Mouse (Mus musculus) liver, embryonic 16.5 days (tissue): ENCODE measurements around the gene Ankrd13c. TPM values are rescaled to one million over a fixed set of nuclear protein-coding genes. Genes with fewer than 3 reads are reported as not detected.
"Not testable (repeated sequence)": the region's sequence is repeated elsewhere in the genome, so short reads cannot be mapped to it uniquely, and the experiment has no call there.

Experiments used
- ATAC-seq: fragments of 200-750 bp; cut with Nextera tagmentation; 2 replicates; pipeline ENCODE4 v1.8.0; 2017; ENCODE audit warnings: low read depth, mild to moderate bottlenecking, moderate number of reproducible peaks, moderate library complexity
- H3K27ac ChIP-seq: fragments of 300-500 bp; sonication (generic); 2 replicates; pipeline ENCODE4 v1.5.1; 2014; ENCODE audit warnings: mild to moderate bottlenecking, low read length
- H3K27me3 ChIP-seq: fragments of 300-500 bp; sonication (generic); 2 replicates; pipeline ENCODE4 v1.6.1; 2014; ENCODE audit warnings: low read depth, low read length, mixed read lengths; ENCODE audit not compliant: control insufficient read depth, insufficient read depth
- H3K36me3 ChIP-seq: fragments of 300-500 bp; sonication (generic); 2 replicates; pipeline ENCODE4 v1.6.1; 2014; ENCODE audit warnings: mild to moderate bottlenecking; ENCODE audit not compliant: control insufficient read depth, insufficient read depth
- H3K4me1 ChIP-seq: fragments of 300-500 bp; sonication (generic); 2 replicates; pipeline ENCODE4 v1.6.1; 2014; ENCODE audit warnings: low read depth, low read length, mixed read lengths; ENCODE audit not compliant: control insufficient read depth
- H3K4me2 ChIP-seq: fragments of 300-500 bp; sonication (generic); 2 replicates; pipeline ENCODE4 v1.6.1; 2014; ENCODE audit warnings: low read depth, low read length, mixed read lengths
- H3K4me3 ChIP-seq: fragments of 300-500 bp; sonication (generic); 2 replicates; pipeline ENCODE4 v1.5.1; 2014; ENCODE audit warnings: low read depth, mild to moderate bottlenecking, low read length
- H3K9ac ChIP-seq: fragments of 300-500 bp; sonication (generic); 2 replicates; pipeline ENCODE4 v1.6.1; 2014; ENCODE audit warnings: low read depth, low read length
- H3K9me3 ChIP-seq: fragments of 300-500 bp; sonication (generic); replicated peaks from 2 replicates; pipeline ENCODE4 v1.6.1; 2016; ENCODE audit warnings: low read length; ENCODE audit not compliant: control insufficient read depth
- WGBS: fragments of 180-500 bp; shearing (Covaris S2); extraction: QIAGEN DNeasy Blood & Tissue Kit; methylation state at CpG from one replicate; pipeline ENCODE4 v1.1.7; 2014; ENCODE audit not compliant: insufficient replicate concordance; 5-methylcytosine and 5-hydroxymethylcytosine counted together
- polyA plus RNA-seq: library from polyadenylated mRNA; unstranded; fragments of >200 nt; fragmentation: Nextera tagmentation; extraction: Ambion mirVana; gene quantifications from 2 replicates; pipeline ENCODE4 v1.2.1, GENCODE M21; 2015

The Ankrd13c gene
- polyA plus RNA-seq, 1 experiment from 2014 or later = 8.7 TPM

DNA sequence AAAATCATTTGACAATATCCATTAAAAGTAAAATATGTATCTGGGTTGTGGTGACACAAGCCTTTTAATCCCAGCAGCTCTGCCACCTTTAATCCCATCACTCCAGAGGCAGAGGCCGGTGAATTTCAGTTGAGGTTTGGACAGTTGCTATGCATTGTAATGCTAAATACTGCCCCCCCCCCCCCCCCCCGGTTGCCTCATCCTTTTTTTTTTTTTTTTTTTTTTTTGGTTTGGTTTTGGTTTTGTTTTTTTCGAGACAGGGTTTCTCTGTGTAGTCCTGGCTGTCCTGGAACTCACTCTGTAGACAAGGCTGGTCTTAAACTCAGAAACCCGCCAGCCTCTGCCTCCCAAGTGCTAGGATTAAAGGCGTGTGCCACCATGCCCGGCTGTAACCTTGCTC lies 13.8 kb upstream of the Ankrd13c start:
- not testable (repeated sequence) for H3K9ac ChIP-seq, H3K9me3 ChIP-seq, H3K36me3 ChIP-seq, H3K27ac ChIP-seq, H3K27me3 ChIP-seq, H3K4me2 ChIP-seq, H3K4me3 ChIP-seq, ATAC-seq, H3K4me1 ChIP-seq
- WGBS = 48% methylated on average over 6 of the region's 6 CpGs

DNA sequence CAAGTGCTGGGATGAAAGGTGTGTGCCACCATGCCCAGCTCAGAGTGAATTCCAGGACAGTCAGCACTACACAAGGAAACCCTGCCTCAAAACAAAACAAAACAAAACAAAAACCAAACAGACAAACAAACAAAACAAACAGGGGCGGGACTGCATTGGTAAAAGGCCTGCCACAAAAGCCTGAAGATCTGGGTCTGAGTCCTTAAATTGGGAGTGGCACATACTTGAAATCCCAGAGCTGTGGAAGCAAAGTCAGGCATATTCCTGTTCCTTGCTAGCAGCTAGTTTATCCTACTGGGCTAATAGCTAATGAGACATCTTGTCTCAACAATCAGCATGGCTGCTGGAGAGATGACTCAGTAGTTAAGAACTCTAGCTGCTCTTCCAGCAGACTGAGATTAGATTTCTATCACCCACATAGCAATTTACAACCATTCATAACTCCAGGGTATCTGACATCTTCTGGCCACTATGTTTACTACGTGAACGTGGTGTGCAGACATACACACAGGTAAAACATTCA lies 12.7 kb upstream of the Ankrd13c start:
- no peaks in the 10 kb centered on the region for H3K4me1 ChIP-seq
- H3K9me3 ChIP-seq = no peaks in the 10 kb centered on the region
- no peak for ATAC-seq
- 63% methylated on average over 3 of the region's 3 CpGs for WGBS
- no peak overlapping the region for H3K9ac ChIP-seq
- no peak overlapping the region for H3K4me2 ChIP-seq
- no peak overlapping the region for H3K27ac ChIP-seq
- no peaks in the 10 kb centered on the region for H3K27me3 ChIP-seq
- no peaks in the 10 kb centered on the region for H3K36me3 ChIP-seq
- no peak overlapping the region for H3K4me3 ChIP-seq

DNA sequence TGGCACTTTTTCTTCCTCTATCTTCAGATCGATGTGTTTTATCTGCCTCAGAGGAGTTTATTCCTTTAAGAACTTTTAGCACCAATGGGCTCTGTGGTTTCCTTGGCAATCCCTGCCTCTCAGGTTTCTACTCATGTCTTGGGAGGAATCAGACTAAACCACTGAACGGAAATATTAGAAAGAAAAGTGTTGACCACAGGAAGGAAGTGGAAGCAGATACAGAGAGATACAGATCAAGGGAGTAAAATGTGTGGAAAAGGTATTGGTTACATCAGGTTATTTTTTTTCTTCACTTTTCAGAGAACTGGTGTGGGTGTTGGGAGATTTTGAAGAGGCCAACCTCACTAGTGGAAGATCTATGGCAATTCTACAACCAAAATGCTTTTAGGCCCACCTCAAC lies 8.5 kb upstream of the Ankrd13c start:
- WGBS = 22% methylated on average over 2 of the region's 2 CpGs
- Histone ChIP-seq H3K36me3 (no peaks in the 10 kb centered on the region), H3K27ac (no peak overlapping the region), H3K4me1 (no peaks in the 10 kb centered on the region), H3K9ac (no peak overlapping the region), H3K4me2 (no peak overlapping the region), H3K4me3 (no peak overlapping the region), H3K9me3 (no peaks in the 10 kb centered on the region), H3K27me3 (no peaks in the 10 kb centered on the region; the same call in 1 of the 2 replicates)
- ATAC-seq = no peak

DNA sequence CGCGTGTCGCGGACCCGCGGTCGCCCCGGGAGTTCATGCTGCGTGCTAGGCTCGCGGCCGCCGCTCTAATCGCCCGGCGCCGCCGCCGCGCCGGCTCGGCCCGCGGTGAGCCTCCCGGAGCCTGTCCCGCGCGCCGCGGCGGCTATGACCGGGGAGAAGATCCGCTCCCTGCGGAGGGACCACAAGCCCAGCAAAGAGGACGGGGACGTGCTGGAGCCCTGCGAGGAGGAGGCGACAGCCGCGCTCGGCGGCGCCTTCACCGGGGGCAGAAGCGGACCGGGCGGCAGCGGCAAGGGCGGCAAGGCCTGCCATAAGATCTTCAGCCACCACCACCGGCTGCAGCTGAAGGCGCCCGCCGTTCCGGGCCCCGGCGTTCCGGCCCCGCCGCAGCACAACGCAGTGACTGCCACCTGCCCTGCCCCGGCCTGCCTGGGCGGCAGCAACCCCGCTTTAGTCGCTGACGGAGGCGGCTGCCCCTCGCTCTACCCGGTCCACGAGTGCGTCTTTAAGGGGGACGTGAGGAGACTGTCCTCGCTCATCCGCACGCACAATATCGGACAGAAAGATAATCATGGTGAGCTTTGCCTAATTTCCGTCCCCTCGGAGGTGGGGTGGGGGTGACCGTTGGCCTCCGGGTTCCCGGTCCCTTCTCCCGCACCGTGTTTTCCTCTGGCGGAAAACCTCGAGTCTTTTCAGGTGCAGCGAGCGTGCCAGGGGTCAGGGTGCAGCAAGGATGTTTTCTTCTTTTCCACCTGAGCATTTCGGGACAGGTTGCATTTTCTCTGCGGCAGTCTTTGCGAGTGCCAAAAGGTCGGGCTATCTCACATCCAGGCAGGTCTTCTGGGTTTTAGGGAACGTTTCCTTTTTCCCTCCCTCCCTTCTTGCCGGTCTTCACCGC lies 593 bp downstream of the Ankrd13c start:
- ATAC-seq = peak; percentile 68
- Histone ChIP-seq H3K27me3 (no peaks in the 10 kb centered on the region), H3K4me3 (peak overlapping the region; percentile 99), H3K4me1 (peaks cover 8% of the 10 kb centered on the region), H3K27ac (peak overlapping the region; percentile 94), H3K9me3 (no peaks in the 10 kb centered on the region), H3K36me3 (no peaks in the 10 kb centered on the region), H3K9ac (peak overlapping the region; percentile 96), H3K4me2 (peak overlapping the region; percentile 83)
- under 1% methylated on average over 82 of the region's 93 CpGs for WGBS

DNA sequence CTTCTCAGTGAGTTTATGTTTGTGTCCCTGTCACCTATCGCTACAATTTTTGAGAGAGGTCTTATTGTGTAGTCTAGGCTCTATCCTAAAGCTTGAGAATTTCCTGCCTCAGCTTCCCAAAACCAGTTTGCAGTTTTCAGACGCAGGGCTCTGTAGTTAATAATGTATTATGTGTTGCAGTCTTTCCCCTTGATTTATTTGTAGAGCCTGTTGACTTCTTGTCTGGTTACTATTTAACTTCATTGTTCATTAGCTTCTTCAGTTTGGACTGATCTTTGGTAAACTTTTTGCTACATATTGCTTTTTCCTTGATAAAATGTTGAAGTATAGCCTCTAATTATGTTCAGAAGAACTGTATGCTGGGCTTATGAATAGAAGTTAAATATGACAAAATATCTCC lies 5.7 kb downstream of the Ankrd13c start:
- H3K4me1 ChIP-seq = peaks cover 6% of the 10 kb centered on the region
- no peak overlapping the region for H3K4me3 ChIP-seq
- no peak overlapping the region for H3K27ac ChIP-seq
- WGBS = 72% methylated on average over 2 of the region's 2 CpGs
- H3K4me2 ChIP-seq = no peak overlapping the region
- ATAC-seq = no peak
- H3K27me3 ChIP-seq = no peaks in the 10 kb centered on the region
- no peak overlapping the region for H3K9ac ChIP-seq
- no peaks in the 10 kb centered on the region for H3K9me3 ChIP-seq
- H3K36me3 ChIP-seq = no peaks in the 10 kb centered on the region

DNA sequence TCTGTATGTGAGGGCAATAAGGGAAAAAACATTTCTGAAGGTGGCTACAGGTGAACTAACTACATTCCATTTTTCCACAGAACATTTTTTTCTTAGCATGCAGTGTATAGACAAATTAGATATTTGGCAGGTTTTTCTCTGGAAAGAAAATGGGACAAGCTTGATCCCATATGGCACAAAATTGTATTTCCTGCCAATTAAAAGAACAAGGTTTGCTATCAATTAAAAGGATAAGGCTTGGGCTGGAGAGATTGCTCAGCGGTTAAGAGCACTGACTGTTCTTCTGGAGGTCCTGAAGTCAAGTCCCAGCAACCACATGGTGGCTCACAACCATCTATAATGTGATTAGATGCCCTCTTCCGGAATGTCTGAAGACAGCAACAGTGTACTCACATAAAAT lies 8.4 kb downstream of the Ankrd13c start:
- no peak overlapping the region for H3K4me3 ChIP-seq
- 75% methylated on average over 2 of the region's 2 CpGs for WGBS
- H3K4me2 ChIP-seq = no peak overlapping the region
- no peaks in the 10 kb centered on the region for H3K36me3 ChIP-seq
- H3K27me3 ChIP-seq = no peaks in the 10 kb centered on the region
- peaks cover 3% of the 10 kb centered on the region for H3K4me1 ChIP-seq
- no peaks in the 10 kb centered on the region for H3K9me3 ChIP-seq
- ATAC-seq = no peak
- H3K9ac ChIP-seq = no peak overlapping the region
- no peak overlapping the region for H3K27ac ChIP-seq

DNA sequence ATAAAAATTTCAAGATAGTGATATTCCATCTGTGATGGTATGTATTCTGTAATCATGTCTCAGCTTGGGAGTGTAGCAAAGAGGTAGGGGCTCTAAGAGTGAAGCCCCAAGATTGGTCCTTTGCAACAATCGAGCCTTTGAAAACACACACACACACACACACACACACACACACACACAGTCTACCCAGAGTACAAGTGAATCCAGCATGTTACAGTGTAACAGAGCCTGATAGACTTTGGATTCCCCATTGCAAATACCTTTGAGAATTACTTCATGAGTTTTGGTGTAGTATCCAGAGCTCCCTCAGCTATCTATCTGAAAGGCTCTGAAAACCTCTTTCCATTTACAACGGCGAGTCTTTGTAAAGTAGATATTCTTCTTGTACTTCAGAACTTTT lies 9.2 kb downstream of the Ankrd13c start:
- Histone ChIP-seq H3K4me2 (no peak overlapping the region), H3K9ac (no peak overlapping the region), H3K9me3 (no peaks in the 10 kb centered on the region), H3K27ac (no peak overlapping the region), H3K4me3 (no peak overlapping the region), H3K27me3 (no peaks in the 10 kb centered on the region), H3K36me3 (no peaks in the 10 kb centered on the region), H3K4me1 (peaks cover 3% of the 10 kb centered on the region)
- 77% methylated on average over 3 of the region's 3 CpGs for WGBS
- ATAC-seq = peak; percentile 74

DNA sequence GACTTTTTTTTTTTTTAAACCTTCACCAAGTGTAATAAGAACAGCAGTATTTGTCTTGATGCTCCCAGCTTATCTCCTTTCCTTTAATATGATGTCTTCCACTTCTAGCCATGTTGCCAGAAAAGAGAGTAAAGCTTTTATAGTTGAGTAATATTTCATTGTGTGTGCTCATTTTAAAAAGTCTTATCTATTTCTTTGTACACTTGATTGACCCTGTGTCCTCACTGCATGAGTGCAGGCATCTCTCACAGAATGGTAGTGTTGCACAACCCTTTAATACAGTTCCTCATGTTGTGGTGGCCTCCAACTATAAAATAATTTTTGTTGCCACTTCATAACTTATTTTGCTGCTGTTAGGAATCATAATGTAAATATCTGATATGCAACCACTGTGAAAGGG lies 10.3 kb downstream of the Ankrd13c start:
- Histone ChIP-seq H3K27ac (no peak overlapping the region), H3K27me3 (no peaks in the 10 kb centered on the region), H3K4me1 (peaks cover 3% of the 10 kb centered on the region), H3K4me3 (no peak overlapping the region), H3K4me2 (no peak overlapping the region), H3K36me3 (no peaks in the 10 kb centered on the region; the same call in 1 of the 2 replicates), H3K9ac (no peak overlapping the region), H3K9me3 (no peaks in the 10 kb centered on the region)
- ATAC-seq = no peak

DNA sequence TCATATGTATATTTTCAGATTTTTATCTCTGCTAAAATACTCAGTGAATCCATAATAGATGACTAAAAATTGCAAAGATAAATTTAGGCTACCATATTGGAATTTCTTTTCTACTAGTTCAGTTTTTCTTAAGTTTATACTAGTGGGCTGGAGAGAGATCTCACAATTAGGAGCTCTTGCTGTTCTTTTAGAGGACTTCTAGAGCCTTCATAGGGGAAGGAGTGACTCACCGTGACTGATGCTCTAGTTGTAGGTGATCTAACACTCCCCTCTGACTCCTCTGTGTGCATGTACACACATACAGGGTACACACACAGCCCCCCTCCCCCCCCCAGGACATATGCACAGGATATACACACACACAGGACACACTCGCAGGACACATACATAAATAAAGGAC lies 24.1 kb downstream of the Ankrd13c start:
- H3K27ac ChIP-seq = no peak overlapping the region
- no peak overlapping the region for H3K4me3 ChIP-seq
- no peaks in the 10 kb centered on the region for H3K4me1 ChIP-seq
- 92% methylated on average over 2 of the region's 2 CpGs for WGBS
- H3K9ac ChIP-seq = no peak overlapping the region
- H3K36me3 ChIP-seq = peaks cover 2% of the 10 kb centered on the region; the same call in 1 of the 2 replicates
- H3K9me3 ChIP-seq = no peaks in the 10 kb centered on the region
- H3K27me3 ChIP-seq = no peaks in the 10 kb centered on the region
- no peak overlapping the region for H3K4me2 ChIP-seq
- ATAC-seq = no peak
